Mouse (Mus musculus) urinary bladder, postnatal 10 days (tissue): ENCODE results near the gene Rnf19b.
A peak's percentile ranks its signal among the peaks of the same experiment; 100 is the strongest.

Experiments
- DNase-seq: peaks from one replicate; pipeline ENCODE4 v3.0.0; 2022; ENCODE audit warnings: low spot score

Gene Rnf19b

GRCm38 (mm10) chr4:129119708-129120107, 61.6 kb downstream of the Rnf19b start:
- no peak for DNase-seq

GRCm38 (mm10) chr4:129120520-129121445, 62.7 kb downstream of the Rnf19b start:
- no peak for DNase-seq

GRCm38 (mm10) chr4:129121569-129122086, 63.6 kb downstream of the Rnf19b start, which contains the start of gene Hpca:
Gene Hpca, minus strand, starts transcription at chr4:129122036.
- DNase-seq: no peak

DNA sequence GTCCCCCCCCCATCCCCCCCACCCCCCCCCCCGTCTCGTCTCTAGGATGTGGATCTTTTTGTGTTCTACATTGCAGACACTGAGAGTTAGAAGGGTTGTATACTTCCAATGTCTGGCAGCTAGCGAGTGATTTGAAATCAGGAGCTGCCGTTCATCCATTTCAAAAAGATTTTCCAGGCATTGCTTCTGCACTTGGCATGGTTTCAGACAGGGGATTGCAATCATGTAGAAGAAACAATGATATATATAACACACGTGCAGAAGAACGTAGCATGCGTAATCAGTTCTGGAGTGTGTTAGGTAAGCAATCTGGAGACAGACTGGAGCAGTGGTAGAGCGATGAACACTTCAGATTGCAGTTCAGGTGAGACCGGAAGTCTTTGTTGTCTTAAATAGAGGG, 64.0 kb downstream of the Rnf19b start:
- DNase-seq: no peak

GRCm38 (mm10) chr4:129122719-129123118, 64.6 kb downstream of the Rnf19b start:
- DNase-seq: no peak

DNA sequence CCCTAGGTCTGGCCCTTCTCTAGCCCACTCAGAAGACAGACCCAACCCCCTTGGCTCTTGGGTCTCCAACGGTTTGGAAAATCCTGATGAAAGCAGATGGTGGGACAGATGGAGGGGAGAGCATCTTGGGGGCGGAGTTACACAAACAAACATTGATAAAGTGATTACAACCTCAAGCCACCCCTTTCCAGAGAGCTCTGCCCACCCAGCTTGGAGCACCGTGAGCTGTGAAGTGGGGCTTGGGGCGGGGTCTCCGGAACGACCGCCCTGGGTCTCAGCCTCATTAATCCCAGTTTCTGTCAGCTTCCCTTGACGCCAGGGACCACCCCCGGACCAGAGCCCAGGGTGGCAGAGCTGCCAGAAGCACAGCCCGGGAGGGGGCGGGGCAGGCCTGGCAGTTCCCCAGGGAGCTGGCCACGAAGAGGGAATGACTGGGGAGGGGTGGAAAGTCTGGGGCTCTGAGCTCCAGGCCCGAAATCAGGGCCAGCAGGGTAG, 66.6 kb downstream of the Rnf19b start:
- no peak for DNase-seq

GRCm38 (mm10) chr4:129125736-129126451, 67.8 kb downstream of the Rnf19b start:
- DNase-seq: no peak

- no peak for DNase-seq
Measured at GRCm38 (mm10) chr4:129128582-129129338, 70.7 kb downstream of the Rnf19b start.

DNA sequence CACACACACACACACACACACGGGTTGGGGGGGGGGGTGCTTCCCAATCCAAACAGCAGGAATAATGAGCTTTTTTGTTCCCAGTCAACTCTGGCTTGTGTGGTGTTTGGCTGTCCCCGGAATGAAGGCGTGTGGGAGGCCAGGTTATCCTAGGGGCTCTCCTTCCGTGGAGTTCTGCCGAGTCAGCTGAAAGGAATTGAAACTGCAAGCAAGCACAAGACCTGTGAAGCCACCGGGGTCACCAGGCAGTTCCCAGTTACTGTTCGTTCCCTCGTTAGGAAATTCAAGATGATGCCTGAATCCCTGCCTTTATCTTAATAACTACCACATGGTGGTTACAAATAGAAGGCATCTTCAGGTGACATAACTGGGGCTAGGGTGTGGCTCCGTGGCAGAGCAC, 71.3 kb downstream of the Rnf19b start:
- no peak for DNase-seq

DNA sequence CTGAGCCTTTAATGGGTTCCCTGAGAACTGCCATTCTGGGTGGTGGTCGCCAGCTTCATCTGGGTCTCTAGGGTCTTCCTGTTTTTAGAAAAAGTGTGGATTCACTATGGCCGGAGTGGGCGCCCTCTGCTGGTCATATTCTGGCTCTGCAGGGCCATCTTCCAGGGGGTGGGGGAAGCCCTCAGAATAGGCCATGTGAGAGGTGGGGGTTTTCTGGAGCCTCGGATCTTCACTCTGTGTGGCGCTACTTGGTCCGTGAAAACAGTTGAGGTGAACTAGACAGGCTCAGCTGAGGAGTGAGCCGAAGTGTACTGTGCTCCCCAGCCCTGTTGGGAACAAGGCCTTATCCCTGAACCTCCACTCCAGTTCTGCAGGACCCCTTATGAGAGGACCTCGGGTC, 72.1 kb downstream of the Rnf19b start:
- DNase-seq: no peak

DNA sequence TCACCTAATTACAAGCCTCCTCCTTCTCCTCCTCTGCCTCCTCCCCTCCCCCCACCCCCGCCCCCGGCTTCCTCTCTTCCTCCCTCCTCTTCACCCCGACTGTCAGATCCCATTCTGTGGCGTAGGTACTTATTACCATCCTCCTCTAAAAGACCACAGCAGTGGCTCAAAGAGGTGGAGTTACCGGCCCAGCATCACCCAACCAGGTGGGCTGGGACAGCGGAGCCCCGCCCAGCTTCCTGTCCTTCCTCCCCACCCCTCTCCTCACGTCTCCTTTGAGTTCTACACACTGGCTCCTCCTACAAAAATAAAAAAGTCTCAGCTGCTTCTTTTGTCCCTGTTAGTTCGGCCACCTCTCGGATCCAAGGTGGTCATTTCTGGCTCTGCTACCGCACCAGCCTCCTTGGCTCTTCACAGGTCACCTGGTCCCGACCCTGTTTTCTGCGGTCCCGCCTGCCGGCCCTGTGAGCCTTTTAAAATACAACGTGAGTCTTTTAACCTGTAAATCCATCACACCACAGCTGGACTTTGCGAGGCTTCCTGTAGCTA, 72.8 kb downstream of the Rnf19b start:
- no peak for DNase-seq

DNA sequence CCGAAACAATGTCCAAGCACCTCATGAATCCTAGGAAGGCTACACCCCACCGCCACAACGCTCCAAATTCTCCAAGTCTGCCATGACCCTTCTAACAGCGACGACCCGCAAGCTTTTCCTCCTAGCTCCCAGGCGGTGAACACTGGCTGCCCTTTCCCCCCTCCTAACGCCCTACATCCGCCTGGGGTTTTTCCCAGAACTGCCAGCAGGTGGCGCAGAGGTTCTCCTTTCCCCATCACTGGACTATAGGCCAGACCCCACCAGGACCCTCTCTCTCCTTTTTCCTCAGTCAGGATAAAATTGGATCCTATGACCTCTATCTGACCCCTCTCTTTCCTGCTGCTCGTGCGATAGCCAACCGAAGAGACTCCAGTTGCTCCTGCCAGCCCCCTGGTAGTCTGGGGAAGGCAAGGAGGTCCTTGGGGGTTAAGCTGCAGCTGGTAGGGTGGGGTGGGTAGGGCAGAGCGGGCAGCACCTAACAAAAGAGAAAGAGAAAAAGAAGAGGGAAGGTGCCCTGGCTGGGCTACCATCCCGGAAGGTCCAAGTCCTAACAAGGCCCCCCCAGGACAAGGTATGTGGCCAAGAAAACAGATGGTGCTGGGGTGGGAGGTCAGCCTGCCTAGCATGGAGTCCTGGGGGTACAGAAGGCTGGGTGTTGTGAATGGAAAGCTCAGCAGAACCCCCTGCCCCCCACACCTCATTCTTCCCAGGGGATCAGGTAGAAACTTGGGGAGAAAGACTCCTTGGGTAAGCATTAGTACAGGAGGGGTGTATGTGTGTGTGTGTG, 76.9 kb downstream of the Rnf19b start:
- peak; percentile 47 for DNase-seq
